Mouse (Mus musculus) lung, postnatal 0 days (tissue): Measurements from ENCODE around the gene Zfp653. TPM values are rescaled to one million over a fixed set of nuclear protein-coding genes. Genes with fewer than 3 reads are reported as not detected.
A peak's percentile ranks its signal among the peaks of the same experiment; 100 is the strongest.
"Not testable (repeated sequence)": the region's sequence is repeated elsewhere in the genome, so short reads cannot be mapped to it uniquely, and the experiment has no call there.

Experiments
- ATAC-seq: fragments of 200-750 bp; cut with Nextera tagmentation; 2 replicates; pipeline ENCODE4 v1.8.0; 2017; ENCODE audit warnings: moderate library complexity
- DNase-seq: peaks from one replicate; pipeline ENCODE4 v3.0.0-alpha.2; 2016; ENCODE audit warnings: low spot score
- H3K27ac ChIP-seq: fragments of 300-500 bp; sonication (generic); 2 replicates; pipeline ENCODE4 v1.5.1; 2014; ENCODE audit warnings: antibody characterized with exemption, mild to moderate bottlenecking, low read length, mixed read lengths
- H3K27me3 ChIP-seq: fragments of 300-500 bp; sonication (generic); replicated peaks from 2 replicates; pipeline ENCODE4 v1.6.1; 2014; ENCODE audit warnings: low read length, mixed read lengths; ENCODE audit not compliant: insufficient read depth
- H3K36me3 ChIP-seq: fragments of 300-500 bp; sonication (generic); 2 replicates; pipeline ENCODE4 v1.6.1; 2014; ENCODE audit warnings: low read length, mixed read lengths; ENCODE audit not compliant: insufficient read depth
- H3K4me1 ChIP-seq: fragments of 300-500 bp; sonication (generic); 2 replicates; pipeline ENCODE4 v1.6.1; 2014; ENCODE audit warnings: antibody characterized with exemption, low read depth, low read length, mixed read lengths; ENCODE audit not compliant: insufficient read depth
- H3K4me2 ChIP-seq: fragments of 300-500 bp; sonication (generic); replicated peaks from 2 replicates; pipeline ENCODE4 v1.6.1; 2014; ENCODE audit warnings: low read depth, mild to moderate bottlenecking, low read length, moderate library complexity, mixed read lengths
- H3K4me3 ChIP-seq: fragments of 300-500 bp; sonication (generic); 2 replicates; pipeline ENCODE4 v1.5.1; 2014; ENCODE audit warnings: low read depth, low read length
- H3K9ac ChIP-seq: fragments of 300-500 bp; sonication (generic); replicated peaks from 2 replicates; pipeline ENCODE4 v1.6.1; 2014; ENCODE audit warnings: low read depth, mild to moderate bottlenecking
- H3K9me3 ChIP-seq: fragments of 300-500 bp; sonication (generic); 2 replicates; pipeline ENCODE4 v1.6.1; 2016; ENCODE audit warnings: low read length, mixed read lengths
- CTCF ChIP-seq: IDR thresholded peaks from 2 replicates; pipeline ENCODE4 v1.5.1; 2016; ENCODE audit warnings: antibody characterized with exemption, mild to moderate bottlenecking
- EP300 ChIP-seq: IDR thresholded peaks from 2 replicates; pipeline ENCODE4 v1.6.1; 2016; ENCODE audit warnings: antibody characterized with exemption, mild to moderate bottlenecking, control low read depth
- WGBS: fragments of 180-500 bp; shearing (Covaris S2); extraction: QIAGEN DNeasy Blood & Tissue Kit; methylation state at CpG from one replicate; pipeline ENCODE4 v1.1.7; 2014; 5-methylcytosine and 5-hydroxymethylcytosine counted together
- polyA plus RNA-seq: library from polyadenylated mRNA; unstranded; fragments of >200 nt; fragmentation: Nextera tagmentation; extraction: Ambion mirVana; gene quantifications from 2 replicates; pipeline ENCODE4 v1.2.1, GENCODE M21; 2015

Gene Zfp653
- polyA plus RNA-seq, 1 experiment from 2014 or later = 8.8 TPM

DNA sequence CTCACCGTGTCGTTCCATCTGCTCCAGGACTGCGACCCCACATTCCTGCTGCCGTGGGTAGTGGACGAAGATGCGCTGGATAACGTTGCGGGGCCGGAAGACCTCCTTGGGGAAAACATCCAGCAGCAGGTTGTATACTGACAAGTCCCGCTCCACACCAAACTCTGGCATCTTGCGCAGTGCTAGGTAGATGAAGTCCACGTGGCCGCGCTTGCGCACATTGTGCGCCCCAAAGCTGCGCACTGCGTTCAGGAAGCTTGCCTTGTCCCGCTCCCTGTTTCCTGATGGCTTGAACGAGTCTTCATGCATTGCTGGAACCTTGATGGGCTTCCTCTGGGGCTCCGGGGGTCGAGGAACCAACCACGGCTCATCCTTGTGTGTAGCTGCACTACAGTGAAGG, 5.0 kb upstream of the Zfp653 start:
- Histone ChIP-seq H3K4me2 (no peak overlapping the region), H3K9me3 (no peaks in the 10 kb centered on the region), H3K27ac (no peak overlapping the region), H3K36me3 (no peaks in the 10 kb centered on the region; the same call in 1 of the 2 replicates), H3K27me3 (no peaks in the 10 kb centered on the region), H3K9ac (no peak overlapping the region), H3K4me3 (no peak overlapping the region), H3K4me1 (no peaks in the 10 kb centered on the region)
- 90% methylated on average over 23 of the region's 23 CpGs for WGBS
- TF ChIP-seq CTCF (no peak), EP300 (no peak)
- DNase-seq (no peak), ATAC-seq (no peak)

DNA sequence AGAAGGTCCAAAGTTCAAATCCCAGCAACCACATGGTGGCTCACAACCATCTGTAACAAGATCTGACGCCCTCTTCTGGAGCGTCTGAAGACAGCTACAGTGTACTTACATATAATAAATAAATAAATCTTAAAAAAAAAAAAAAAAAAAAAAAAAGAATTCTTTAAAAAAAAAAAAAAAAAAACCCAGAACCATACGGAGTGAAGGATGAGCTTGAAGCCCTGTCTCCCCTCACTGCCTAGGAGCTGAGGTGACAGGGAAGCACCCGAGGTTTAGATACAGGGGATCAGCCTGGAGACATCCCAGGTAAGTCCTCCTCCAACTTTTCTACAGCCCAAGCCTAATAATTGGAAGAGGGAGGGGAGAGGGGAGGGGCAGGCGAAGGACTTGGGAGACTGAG, 4.6 kb upstream of the Zfp653 start:
- not testable (repeated sequence) for H3K4me1 ChIP-seq, H3K4me2 ChIP-seq, H3K4me3 ChIP-seq, H3K9me3 ChIP-seq, H3K36me3 ChIP-seq, H3K9ac ChIP-seq, DNase-seq, ATAC-seq, H3K27ac ChIP-seq, H3K27me3 ChIP-seq
- 83% methylated on average over 5 of the region's 5 CpGs for WGBS

DNA sequence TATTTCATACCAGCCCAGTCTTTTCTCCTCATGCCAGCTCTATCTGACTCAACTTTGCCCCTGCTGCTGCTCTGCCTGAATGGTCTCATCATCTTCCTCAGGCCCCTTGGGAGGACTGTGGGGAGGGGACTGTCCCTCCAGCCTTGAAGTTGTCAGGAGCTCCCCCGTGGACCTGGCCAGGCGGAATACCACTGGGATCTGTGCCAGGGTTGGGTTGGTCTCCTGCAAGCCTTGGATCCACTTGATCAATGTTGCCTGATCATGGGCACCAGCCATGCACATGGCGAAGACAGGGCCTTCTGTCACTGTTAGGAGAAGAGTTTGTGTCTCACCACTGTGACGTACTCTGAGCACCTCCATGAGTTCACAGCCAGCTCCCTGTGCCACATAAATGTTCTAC, 1.1 kb upstream of the Zfp653 start:
- Histone ChIP-seq H3K27me3 (no peaks in the 10 kb centered on the region), H3K4me1 (peaks cover 6% of the 10 kb centered on the region; the same call in 1 of the 2 replicates), H3K9ac (no peak overlapping the region), H3K4me3 (no peak overlapping the region), H3K36me3 (peaks cover 3% of the 10 kb centered on the region; the same call in 1 of the 2 replicates), H3K9me3 (no peaks in the 10 kb centered on the region), H3K4me2 (no peak overlapping the region), H3K27ac (no peak overlapping the region)
- TF ChIP-seq CTCF (no peak), EP300 (no peak)
- no peak for ATAC-seq
- 92% methylated on average over 4 of the region's 4 CpGs for WGBS
- DNase-seq = no peak

DNA sequence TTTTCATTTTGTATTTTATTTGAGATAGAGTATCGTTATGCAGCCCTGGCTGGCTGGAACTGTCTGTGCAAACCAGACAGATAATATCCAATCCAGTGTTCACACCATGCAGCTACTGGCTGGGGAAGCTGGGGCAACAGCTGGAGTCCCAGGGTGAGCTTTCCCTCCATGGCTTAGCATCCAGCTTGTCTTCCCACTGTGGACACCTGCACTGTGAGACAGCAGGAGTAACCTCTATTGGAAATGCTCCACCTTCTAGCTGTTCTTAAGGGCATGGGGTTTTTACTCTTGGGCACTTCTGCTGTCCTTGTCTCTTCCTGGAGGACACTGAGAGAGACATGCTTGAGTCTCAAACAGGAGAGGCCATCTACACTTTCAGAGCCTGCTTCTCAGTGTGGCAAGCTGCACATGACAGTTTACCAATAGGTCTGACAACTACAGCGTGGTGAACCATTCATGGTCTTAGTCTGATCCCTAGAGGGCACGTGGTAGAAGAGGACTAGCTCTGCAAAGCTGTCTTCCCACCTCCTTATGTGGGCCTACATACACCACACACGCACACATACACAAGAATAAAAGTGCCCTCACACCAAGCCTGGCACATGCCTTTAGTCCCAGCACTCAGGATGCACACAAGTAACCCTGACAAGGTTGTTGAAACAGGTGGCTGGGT, 1.2 kb downstream of the Zfp653 start:
- Histone ChIP-seq H3K4me3 (peak overlapping the region; percentile 82), H3K4me1 (peaks cover 6% of the 10 kb centered on the region; the same call in 1 of the 2 replicates), H3K27ac (peak overlapping the region; percentile 98; the same call in 1 of the 2 replicates), H3K27me3 (no peaks in the 10 kb centered on the region), H3K9ac (no peak overlapping the region), H3K9me3 (no peaks in the 10 kb centered on the region), H3K4me2 (peak overlapping the region; percentile 55), H3K36me3 (peaks cover 8% of the 10 kb centered on the region; the same call in 1 of the 2 replicates)
- DNase-seq (no peak), ATAC-seq (no peak)
- no peak for TF ChIP-seq EP300
- TF ChIP-seq CTCF = no peak
- WGBS = 68% methylated on average over 4 of the region's 4 CpGs

DNA sequence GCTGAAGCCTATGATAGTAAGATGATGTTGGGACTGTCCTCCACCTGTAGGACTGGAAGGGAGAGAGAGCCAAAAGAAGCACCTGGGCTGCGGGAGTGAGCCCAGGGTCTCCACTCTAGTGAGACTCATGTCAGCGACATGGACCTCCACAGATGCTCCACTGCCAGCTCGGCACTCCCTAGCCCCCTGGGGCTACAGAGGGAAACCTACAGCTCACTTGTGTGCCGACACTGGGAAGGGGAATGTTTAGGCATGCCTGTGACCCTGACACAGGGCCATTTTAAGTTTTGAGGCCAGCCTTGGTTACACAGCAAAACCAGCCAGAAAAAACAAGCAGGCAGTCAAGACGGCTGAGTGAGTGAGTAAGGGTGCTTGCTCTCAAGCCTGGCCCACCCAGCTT, 4.0 kb downstream of the Zfp653 start:
- peaks cover 22% of the 10 kb centered on the region; the same call in 1 of the 2 replicates for H3K36me3 ChIP-seq
- no peak overlapping the region for H3K9ac ChIP-seq
- DNase-seq (no peak), ATAC-seq (no peak)
- no peak overlapping the region for H3K4me3 ChIP-seq
- peaks cover 6% of the 10 kb centered on the region; the same call in 1 of the 2 replicates for H3K4me1 ChIP-seq
- no peak overlapping the region for H3K4me2 ChIP-seq
- no peaks in the 10 kb centered on the region for H3K9me3 ChIP-seq
- H3K27me3 ChIP-seq = no peaks in the 10 kb centered on the region
- 88% methylated on average over 5 of the region's 5 CpGs for WGBS
- TF ChIP-seq EP300 (no peak), CTCF (no peak)
- no peak overlapping the region for H3K27ac ChIP-seq

DNA sequence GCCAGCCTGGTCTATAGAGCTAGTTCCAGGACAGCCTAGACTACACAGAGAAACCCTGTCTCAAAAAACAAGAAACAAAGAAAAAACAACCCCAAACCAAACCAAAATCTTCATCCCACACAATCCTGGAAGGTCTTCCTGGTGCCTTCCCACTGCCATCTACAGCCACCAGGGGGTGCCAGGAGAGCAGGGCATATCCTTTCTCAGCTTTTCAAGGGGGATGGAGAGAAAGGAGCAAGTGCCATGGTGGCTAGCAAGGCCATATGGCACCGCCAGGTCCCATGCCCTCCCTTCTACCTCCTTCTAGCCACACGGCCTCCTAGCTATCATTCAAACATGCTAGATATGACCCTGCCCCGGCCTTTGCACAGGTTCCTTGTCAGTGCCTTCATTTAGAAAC, 4.7 kb downstream of the Zfp653 start:
- ATAC-seq = no peak

More for the DNA sequence above, 4.7 kb downstream of the Zfp653 start:
- H3K9me3 ChIP-seq = no peaks in the 10 kb centered on the region
- 81% methylated on average over 3 of the region's 3 CpGs for WGBS
- H3K27me3 ChIP-seq = no peaks in the 10 kb centered on the region
- TF ChIP-seq CTCF = peak; percentile 97
- TF ChIP-seq EP300 = no peak
- peak; percentile 66 for DNase-seq
- H3K9ac ChIP-seq = no peak overlapping the region
- H3K4me3 ChIP-seq = no peak overlapping the region
- no peak overlapping the region for H3K4me2 ChIP-seq
- H3K36me3 ChIP-seq = peaks cover 22% of the 10 kb centered on the region; the same call in 1 of the 2 replicates
- no peak overlapping the region for H3K27ac ChIP-seq
- H3K4me1 ChIP-seq = peaks cover 6% of the 10 kb centered on the region; the same call in 1 of the 2 replicates
